Mouse (Mus musculus): Measurements from ENCODE around the gene Mroh2b.

Gene Mroh2b

GRCm38 (mm10) chr15:4898437-4898836 lies at the start of gene Mroh2b:
Gene Mroh2b (plus strand): TSS chr15:4898737.
- DNase-seq (ENCODE audit: low spot score in 2 of 2): no peak

GRCm38 (mm10) chr15:4850015-4850414 lies 48.5 kb upstream of the Mroh2b start:
- DNase-seq (ENCODE audit: low spot score in 2 of 2): no peak

GRCm38 (mm10) chr15:4894962-4895361 lies 3.6 kb upstream of the Mroh2b start:
- no peak for DNase-seq (ENCODE audit: low spot score in 2 of 2)

- no peak for DNase-seq (ENCODE audit: low spot score in 2 of 2)
Observed at GRCm38 (mm10) chr15:4934731-4935130, 36.2 kb downstream of the Mroh2b start.

- no peak for DNase-seq (ENCODE audit: low spot score in 2 of 2)
Observed at GRCm38 (mm10) chr15:4973355-4973754, 74.8 kb downstream of the Mroh2b start.

- no peak for DNase-seq (ENCODE audit: low spot score in 2 of 2)
Observed at GRCm38 (mm10) chr15:5002903-5003302, 104.4 kb downstream of the Mroh2b start.

- no peak for DNase-seq (ENCODE audit: low spot score in 2 of 2)
Observed at GRCm38 (mm10) chr15:5003503-5004196, 105.1 kb downstream of the Mroh2b start.

- DNase-seq (ENCODE audit: low spot score in 2 of 2): no peak
Observed at GRCm38 (mm10) chr15:5009644-5010107, 111.1 kb downstream of the Mroh2b start.

Measured in spleen, postnatal 14 days (tissue).